Mouse (Mus musculus) kidney, adult 2 months (tissue): ENCODE data around the gene Kiss1. TPM values are rescaled to one million over a fixed set of nuclear protein-coding genes. Genes with fewer than 3 reads are reported as not detected.

ENCODE experiments used
- DNase-seq: peaks from one replicate; pipeline ENCODE4 v3.0.0; 2021
- H3K27ac ChIP-seq: fragments of 200-500 bp; 2 replicates; pipeline ENCODE4 v1.5.1; 2012; ENCODE audit warnings: low read depth, low read length, control low read depth, inconsistent platforms; ENCODE audit not compliant: insufficient read depth
- H3K27me3 ChIP-seq: fragments of 200-500 bp; replicated peaks from 2 replicates; pipeline ENCODE4 v1.6.1; 2012; ENCODE audit warnings: mild to moderate bottlenecking, moderate library complexity, low read length, inconsistent platforms; ENCODE audit not compliant: control insufficient read depth, insufficient read depth
- H3K36me3 ChIP-seq: fragments of 200-500 bp; 2 replicates; pipeline ENCODE4 v1.6.1; 2012; ENCODE audit warnings: mild to moderate bottlenecking, moderate library complexity, low read length, inconsistent platforms; ENCODE audit not compliant: control insufficient read depth, insufficient read depth
- H3K4me1 ChIP-seq: fragments of 200-500 bp; 2 replicates; pipeline ENCODE4 v1.6.1; 2011; ENCODE audit warnings: low read length; ENCODE audit not compliant: control insufficient read depth, insufficient read depth
- H3K4me3 ChIP-seq: fragments of 200-500 bp; 2 replicates; pipeline ENCODE4 v1.5.1; 2011; ENCODE audit warnings: mild to moderate bottlenecking, low read depth, low read length, control low read depth; ENCODE audit not compliant: insufficient read depth
- CTCF ChIP-seq: fragments of 200-500 bp; conservative IDR thresholded peaks from 2 replicates; pipeline ENCODE4 v1.5.1; 2011; ENCODE audit warnings: low read depth, mild to moderate bottlenecking, control low read depth, low read length, moderate library complexity, mixed read lengths; ENCODE audit not compliant: insufficient read depth, insufficient read length
- POLR2A ChIP-seq: fragments of 200-500 bp; IDR thresholded peaks from one replicate; pipeline ENCODE4 v1.6.1; 2011; ENCODE audit warnings: low read depth, low read length, control low read depth
- WGBS: fragments of 180-500 bp; shearing (Covaris S2); methylation state at CpG from one replicate; pipeline ENCODE4 v1.1.7; 2018; 5-methylcytosine and 5-hydroxymethylcytosine counted together
- polyA plus RNA-seq: library from polyadenylated mRNA; depleted of rRNA; stranded (reverse); fragments of >200 nt; gene quantifications from 2 replicates; pipeline ENCODE4 v1.2.3, GENCODE M21; 2012

Kiss1 gene
- polyA plus RNA-seq, 1 experiment: not detected

- H3K27ac ChIP-seq: no peak overlapping the region
- WGBS: 72% methylated on average over 10 of the region's 10 CpGs
- H3K4me1 ChIP-seq: 0 out of 2 replicates have a peak, but pooled peaks cover 2% of the 10 kb centered on the region
These were observed 45.4 kb downstream of the Kiss1 start for GRCm38 (mm10) chr1:133366951-133367605.

GRCm38 (mm10) chr1:133367606-133368488 is 46.2 kb downstream of the Kiss1 start:
- Histone ChIP-seq H3K27ac (no peak overlapping the region), H3K4me3 (no peak overlapping the region), H3K27me3 (no peaks in the 10 kb centered on the region), H3K36me3 (no peaks in the 10 kb centered on the region), H3K4me1 (0 out of 2 replicates have a peak, but pooled peaks cover 2% of the 10 kb centered on the region)
- TF ChIP-seq POLR2A: no peak
- no peak for TF ChIP-seq CTCF
- WGBS: 53% methylated on average over 11 of the region's 11 CpGs
- DNase-seq: no peak

More at GRCm38 (mm10) chr1:133366951-133367605, 45.4 kb downstream of the Kiss1 start:
- Histone ChIP-seq H3K27me3 (no peaks in the 10 kb centered on the region), H3K36me3 (no peaks in the 10 kb centered on the region), H3K4me3 (no peak overlapping the region)
- DNase-seq: no peak
- no peak for TF ChIP-seq POLR2A
- no peak; the same call in 1 of the 2 replicates for TF ChIP-seq CTCF

GRCm38 (mm10) chr1:133368644-133369043 is 47.0 kb downstream of the Kiss1 start:
- Histone ChIP-seq H3K4me1 (no peaks in the 10 kb centered on the region), H3K4me3 (no peak overlapping the region), H3K27ac (no peak overlapping the region), H3K36me3 (no peaks in the 10 kb centered on the region), H3K27me3 (no peaks in the 10 kb centered on the region)
- WGBS: 82% methylated on average over 10 of the region's 10 CpGs
- no peak for TF ChIP-seq POLR2A
- no peak for TF ChIP-seq CTCF
- DNase-seq: no peak

GRCm38 (mm10) chr1:133370352-133370751 is 48.7 kb downstream of the Kiss1 start:
- no peak overlapping the region for H3K4me3 ChIP-seq
- H3K4me1 ChIP-seq: peaks cover 2% of the 10 kb centered on the region; the same call in 1 of the 2 replicates
- no peak for DNase-seq
- H3K36me3 ChIP-seq: no peaks in the 10 kb centered on the region
- no peak overlapping the region for H3K27ac ChIP-seq
- no peaks in the 10 kb centered on the region for H3K27me3 ChIP-seq
- 81% methylated on average over 4 of the region's 4 CpGs for WGBS
- TF ChIP-seq CTCF: no peak
- TF ChIP-seq POLR2A: no peak

GRCm38 (mm10) chr1:133371431-133371830 is 49.8 kb downstream of the Kiss1 start:
- no peaks in the 10 kb centered on the region for H3K27me3 ChIP-seq
- DNase-seq: no peak
- H3K4me1 ChIP-seq: peaks cover 10% of the 10 kb centered on the region; the same call in 1 of the 2 replicates
- no peak overlapping the region for H3K27ac ChIP-seq
- WGBS: 87% methylated on average over 6 of the region's 6 CpGs
- H3K4me3 ChIP-seq: no peak overlapping the region
- TF ChIP-seq CTCF: no peak
- no peak for TF ChIP-seq POLR2A
- no peaks in the 10 kb centered on the region for H3K36me3 ChIP-seq

- no peaks in the 10 kb centered on the region for H3K36me3 ChIP-seq
- no peak overlapping the region for H3K4me3 ChIP-seq
- WGBS: 58% methylated on average over 8 of the region's 8 CpGs
- H3K4me1 ChIP-seq: peaks cover 15% of the 10 kb centered on the region; the same call in 1 of the 2 replicates
- DNase-seq: peak; percentile 49
- H3K27me3 ChIP-seq: no peaks in the 10 kb centered on the region
- TF ChIP-seq CTCF (no peak), POLR2A (no peak)
- no peak overlapping the region for H3K27ac ChIP-seq
These were observed 50.4 kb downstream of the Kiss1 start for GRCm38 (mm10) chr1:133372113-133372512.
